Mouse (Mus musculus): ENCODE results near the gene Cmtm3. TPM values are rescaled to one million over a fixed set of nuclear protein-coding genes. Genes with fewer than 3 reads are reported as not detected.

Cmtm3 gene
- polyA plus RNA-seq, 1 experiment, result not detected

DNA sequence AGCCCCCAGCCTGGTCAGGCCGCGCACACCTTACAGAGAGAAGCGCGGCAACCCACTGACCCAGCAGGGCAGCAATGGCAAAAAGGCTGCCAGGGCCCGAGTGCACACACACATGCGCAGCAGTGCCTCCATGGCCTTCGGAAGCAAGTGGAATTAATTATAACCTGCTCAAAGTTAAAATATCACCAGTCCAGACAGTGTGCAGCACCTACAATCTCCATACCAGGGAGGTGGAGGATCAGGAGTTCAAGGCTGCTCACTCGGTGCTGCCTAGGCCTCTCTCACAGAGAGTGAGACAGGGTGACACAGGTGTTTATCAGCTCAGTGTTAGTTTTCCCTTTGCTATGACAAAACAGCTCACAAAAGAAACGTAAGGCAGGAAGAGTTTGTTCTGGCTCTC is 26.5 kb downstream of the Cmtm3 start:
- H3K4me3 ChIP-seq (ENCODE audit: insufficient read depth, low read depth, low read length), result no peak overlapping the region
- TF ChIP-seq CTCF (IDR thresholded peaks at IDR 0.05; ENCODE audit: insufficient read depth, low read depth, low read length), result no peak
- no peak for TF ChIP-seq POLR2A (IDR thresholded peaks at IDR 0.05; ENCODE audit: insufficient read depth, low read depth, low read length)
- peaks cover 10% of the 10 kb centered on the region for H3K4me1 ChIP-seq (ENCODE audit: control insufficient read depth, insufficient read depth, low read length)
- H3K27ac ChIP-seq (ENCODE audit: insufficient read depth, low read depth, low read length), result no peak overlapping the region
- 80% methylated on average over 9 of the region's 9 CpGs for WGBS

DNA sequence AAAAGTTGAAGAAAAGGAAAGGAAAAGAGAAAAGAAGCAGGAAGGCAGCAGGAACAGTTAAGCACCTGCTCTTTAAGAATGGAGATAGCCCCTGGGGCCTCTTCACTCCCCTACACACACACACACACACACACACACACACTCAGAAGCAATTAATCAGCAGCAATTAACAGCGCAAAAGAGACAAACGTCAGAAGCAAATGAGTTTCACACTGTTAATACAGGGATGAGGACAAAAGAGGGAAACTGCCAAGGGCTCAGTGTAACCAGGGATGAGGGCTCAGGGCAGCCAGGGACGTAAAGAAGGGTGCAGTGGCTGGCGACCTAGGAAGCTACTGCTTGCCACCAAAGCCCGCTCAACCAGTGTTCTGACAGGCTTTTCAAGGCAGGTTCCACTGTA is 28.2 kb downstream of the Cmtm3 start:
- 41% methylated on average over 5 of the region's 5 CpGs for WGBS
- Histone ChIP-seq H3K4me1 (ENCODE audit: control insufficient read depth, insufficient read depth, low read length) (peaks cover 17% of the 10 kb centered on the region), H3K27ac (ENCODE audit: insufficient read depth, low read depth, low read length) (no peak overlapping the region), H3K4me3 (ENCODE audit: insufficient read depth, low read depth, low read length) (no peak overlapping the region)
- TF ChIP-seq POLR2A (IDR thresholded peaks at IDR 0.05; ENCODE audit: insufficient read depth, low read depth, low read length) (no peak), CTCF (IDR thresholded peaks at IDR 0.05; ENCODE audit: insufficient read depth, low read depth, low read length) (no peak)

DNA sequence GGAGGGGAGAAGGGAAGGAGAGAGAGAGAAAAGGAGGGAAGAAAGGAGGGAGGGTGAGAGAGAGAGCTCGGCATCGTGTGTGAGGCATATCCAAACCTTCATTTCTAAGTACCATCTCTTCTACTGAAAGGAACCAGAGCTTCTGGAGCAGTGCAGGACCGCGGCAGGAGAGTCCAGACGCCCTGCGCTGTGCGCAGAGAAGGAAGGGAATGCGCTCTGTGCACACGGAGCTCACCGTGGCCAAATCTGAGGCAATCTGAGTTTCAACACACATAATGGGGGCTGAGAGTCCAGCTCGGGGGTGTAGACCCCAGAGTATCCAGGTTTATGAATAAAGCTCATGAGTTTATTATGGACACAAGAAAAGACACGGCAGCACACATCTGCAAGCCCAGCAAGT is 30.4 kb downstream of the Cmtm3 start:
- no peak for TF ChIP-seq CTCF (IDR thresholded peaks at IDR 0.05; ENCODE audit: insufficient read depth, low read depth, low read length)
- TF ChIP-seq POLR2A (IDR thresholded peaks at IDR 0.05; ENCODE audit: insufficient read depth, low read depth, low read length), result no peak
- WGBS, result 42% methylated on average over 12 of the region's 12 CpGs
- Histone ChIP-seq H3K27ac (ENCODE audit: insufficient read depth, low read depth, low read length) (no peak overlapping the region), H3K4me3 (ENCODE audit: insufficient read depth, low read depth, low read length) (no peak overlapping the region), H3K4me1 (ENCODE audit: control insufficient read depth, insufficient read depth, low read length) (peaks cover 22% of the 10 kb centered on the region)

DNA sequence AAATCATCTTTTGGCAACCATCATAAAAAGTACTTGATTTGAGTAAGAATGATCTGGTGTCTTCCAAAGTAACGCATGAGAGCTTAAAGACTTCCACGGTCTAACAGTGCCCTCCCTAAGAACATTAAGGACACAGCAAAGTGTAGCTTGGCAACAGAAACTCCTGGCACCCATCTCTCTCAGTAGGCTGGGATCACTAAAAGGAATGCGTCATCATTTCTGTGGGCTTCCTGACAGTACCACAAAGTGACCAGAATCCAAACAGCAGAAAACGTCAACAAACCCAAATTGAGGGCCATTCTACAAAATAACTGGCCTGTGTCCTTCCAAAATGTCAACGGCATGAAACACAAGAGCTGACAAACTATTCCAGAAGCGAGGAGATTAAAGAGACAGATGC is 30.9 kb downstream of the Cmtm3 start:
- TF ChIP-seq POLR2A (IDR thresholded peaks at IDR 0.05; ENCODE audit: insufficient read depth, low read depth, low read length) (no peak), CTCF (IDR thresholded peaks at IDR 0.05; ENCODE audit: insufficient read depth, low read depth, low read length) (no peak)

DNA sequence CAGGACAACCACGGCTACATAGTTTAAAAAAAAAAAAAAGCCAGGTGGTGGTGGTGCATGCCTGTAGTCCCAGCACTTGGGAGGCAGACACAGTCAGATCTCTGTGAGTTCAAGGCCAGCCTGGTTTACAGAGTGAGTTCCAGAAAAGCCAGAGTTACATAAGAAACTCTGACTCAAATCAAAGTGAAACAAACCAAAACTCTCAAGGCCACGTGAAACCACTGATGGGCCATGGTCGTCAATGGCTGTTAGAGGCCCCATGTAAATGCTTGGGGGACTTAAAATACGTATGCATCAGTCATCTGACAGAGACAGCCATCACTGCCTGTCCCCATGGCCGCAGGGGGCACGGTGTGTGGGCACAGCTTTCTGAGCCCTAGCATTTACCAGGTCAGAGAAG is 31.9 kb downstream of the Cmtm3 start:
- WGBS, result 90% methylated on average over 6 of the region's 6 CpGs

More for the DNA sequence above, 30.9 kb downstream of the Cmtm3 start:
- Histone ChIP-seq H3K4me1 (ENCODE audit: control insufficient read depth, insufficient read depth, low read length) (peaks cover 25% of the 10 kb centered on the region), H3K27ac (ENCODE audit: insufficient read depth, low read depth, low read length) (no peak overlapping the region), H3K4me3 (ENCODE audit: insufficient read depth, low read depth, low read length) (no peak overlapping the region)
- WGBS, result 48% methylated on average over 6 of the region's 6 CpGs

DNA sequence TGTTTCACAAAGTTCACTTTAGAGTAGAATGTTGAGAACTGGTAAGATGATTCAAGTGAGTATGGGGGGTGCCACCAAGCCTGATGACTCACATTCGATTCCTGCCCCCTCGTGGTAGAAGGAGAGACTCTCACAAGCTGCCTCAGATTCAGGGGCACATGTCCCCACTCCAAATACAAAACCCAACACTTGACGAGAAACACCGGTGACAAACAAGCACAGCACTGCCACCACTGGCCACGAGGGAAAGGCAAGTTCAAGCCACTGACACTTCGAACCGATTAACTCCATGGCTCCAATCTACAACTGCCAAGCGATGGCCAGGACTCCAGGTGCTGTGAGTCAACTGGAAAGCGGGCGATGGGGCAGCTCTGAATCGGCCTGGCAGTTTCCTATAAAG is 34.6 kb downstream of the Cmtm3 start:
- TF ChIP-seq POLR2A (IDR thresholded peaks at IDR 0.05; ENCODE audit: insufficient read depth, low read depth, low read length) (no peak), CTCF (IDR thresholded peaks at IDR 0.05; ENCODE audit: insufficient read depth, low read depth, low read length) (no peak)
- Histone ChIP-seq H3K4me1 (ENCODE audit: control insufficient read depth, insufficient read depth, low read length) (peaks cover 29% of the 10 kb centered on the region), H3K27ac (ENCODE audit: insufficient read depth, low read depth, low read length) (no peak overlapping the region), H3K4me3 (ENCODE audit: insufficient read depth, low read depth, low read length) (no peak overlapping the region)
- WGBS, result 66% methylated on average over 11 of the region's 11 CpGs

More for the DNA sequence above, 31.9 kb downstream of the Cmtm3 start:
- TF ChIP-seq POLR2A (IDR thresholded peaks at IDR 0.05; ENCODE audit: insufficient read depth, low read depth, low read length) (no peak), CTCF (IDR thresholded peaks at IDR 0.05; ENCODE audit: insufficient read depth, low read depth, low read length) (no peak)
- Histone ChIP-seq H3K27ac (ENCODE audit: insufficient read depth, low read depth, low read length) (no peak overlapping the region), H3K4me3 (ENCODE audit: insufficient read depth, low read depth, low read length) (no peak overlapping the region), H3K4me1 (ENCODE audit: control insufficient read depth, insufficient read depth, low read length) (peaks cover 33% of the 10 kb centered on the region)

DNA sequence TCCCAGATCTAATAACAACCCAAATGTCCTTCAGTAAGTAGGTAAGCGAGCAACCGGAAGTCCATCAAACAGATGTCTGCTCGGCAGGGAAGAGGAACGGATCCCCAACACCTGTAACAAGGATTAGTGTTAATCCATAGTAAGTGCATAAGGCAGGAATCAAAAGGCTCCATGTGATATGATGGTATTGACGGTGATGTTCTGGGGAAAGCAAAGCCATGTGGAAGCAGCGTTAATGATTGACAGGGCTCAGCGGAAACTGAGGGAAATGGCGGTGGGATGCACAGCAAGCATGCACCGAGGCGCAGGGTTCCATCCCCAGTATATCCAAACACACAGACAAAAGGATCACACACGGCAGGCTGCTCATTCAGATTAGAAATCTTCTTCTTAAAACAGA is 35.1 kb downstream of the Cmtm3 start:
- no peak overlapping the region for H3K27ac ChIP-seq (ENCODE audit: insufficient read depth, low read depth, low read length)
- 86% methylated on average over 11 of the region's 11 CpGs for WGBS
- TF ChIP-seq CTCF (IDR thresholded peaks at IDR 0.05; ENCODE audit: insufficient read depth, low read depth, low read length) (no peak), POLR2A (IDR thresholded peaks at IDR 0.05; ENCODE audit: insufficient read depth, low read depth, low read length) (no peak)

DNA sequence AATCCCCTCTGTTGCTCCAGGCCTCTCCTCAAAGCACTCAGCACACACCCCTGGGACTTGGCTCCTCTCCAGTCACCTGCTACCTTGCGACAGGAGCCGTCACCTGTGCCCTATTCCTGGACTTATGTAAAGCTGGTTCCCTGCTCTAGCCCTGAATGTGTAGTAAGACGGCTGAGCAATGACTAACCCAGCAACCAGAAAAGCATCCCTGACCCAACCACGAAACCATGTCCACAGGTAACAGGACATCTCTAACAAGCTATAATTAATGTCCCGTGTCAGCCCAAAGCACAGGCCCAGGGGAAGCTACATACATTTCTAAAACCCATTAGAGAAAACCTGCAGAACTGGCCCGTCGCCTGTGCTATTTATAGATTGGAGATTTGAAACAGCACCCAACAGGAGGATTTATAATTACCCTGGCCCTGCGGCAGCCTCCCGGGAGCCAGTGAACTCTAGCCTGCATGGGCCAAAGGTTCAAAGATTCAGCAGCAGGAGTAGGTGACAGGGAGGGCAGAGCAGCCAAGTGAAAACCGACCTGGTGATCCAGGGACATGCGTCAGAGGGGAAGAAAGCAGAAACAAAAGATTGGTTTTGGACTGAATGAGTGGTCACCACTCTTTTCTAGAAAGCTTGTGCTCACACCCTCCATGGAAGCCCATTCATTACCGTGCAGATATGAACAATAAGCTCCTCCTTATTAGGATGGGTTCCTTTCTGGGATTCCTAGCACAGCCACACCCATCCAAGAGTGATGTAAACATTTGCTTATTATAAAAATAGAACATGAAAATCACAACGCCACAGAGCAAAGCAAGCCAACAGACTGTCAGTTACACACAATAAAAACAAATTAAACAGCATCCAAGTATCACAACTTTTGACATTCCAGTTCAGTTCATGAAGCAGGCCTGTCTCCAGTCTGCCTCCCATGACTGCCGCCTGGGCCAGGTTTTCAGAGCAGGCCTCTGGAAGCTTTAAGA is 35.9 kb downstream of the Cmtm3 start:
- H3K27ac ChIP-seq (ENCODE audit: insufficient read depth, low read depth, low read length), result no peak overlapping the region
- H3K4me3 ChIP-seq (ENCODE audit: insufficient read depth, low read depth, low read length), result no peak overlapping the region
- TF ChIP-seq POLR2A (IDR thresholded peaks at IDR 0.05; ENCODE audit: insufficient read depth, low read depth, low read length), result no peak
- 48% methylated on average over 14 of the region's 14 CpGs for WGBS
- peaks cover 27% of the 10 kb centered on the region for H3K4me1 ChIP-seq (ENCODE audit: control insufficient read depth, insufficient read depth, low read length)

More for the DNA sequence above, 35.1 kb downstream of the Cmtm3 start:
- H3K4me1 ChIP-seq (ENCODE audit: control insufficient read depth, insufficient read depth, low read length), result peaks cover 29% of the 10 kb centered on the region
- no peak overlapping the region for H3K4me3 ChIP-seq (ENCODE audit: insufficient read depth, low read depth, low read length)

DNA sequence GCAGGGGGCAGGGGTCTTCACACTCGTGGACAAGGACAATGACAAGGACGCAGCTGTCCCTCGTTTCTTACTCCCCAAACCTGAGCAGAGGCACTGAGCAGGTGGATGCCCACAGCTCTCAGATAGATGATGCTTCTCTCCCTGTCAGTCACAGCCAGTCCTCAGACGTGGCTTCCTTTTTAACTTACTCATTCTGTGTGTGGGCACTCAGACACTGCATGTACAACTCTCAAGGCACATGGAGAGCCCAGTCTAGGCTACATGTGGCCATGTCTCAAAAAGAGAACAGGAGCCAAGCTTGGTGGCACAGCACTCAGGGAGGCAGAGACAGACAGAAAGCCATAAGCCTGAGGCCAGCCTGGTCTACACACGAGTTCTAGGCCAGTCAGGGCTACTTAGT is 36.7 kb downstream of the Cmtm3 start:
- 67% methylated on average over 5 of the region's 5 CpGs for WGBS

More for the DNA sequence above, 36.7 kb downstream of the Cmtm3 start:
- Histone ChIP-seq H3K4me1 (ENCODE audit: control insufficient read depth, insufficient read depth, low read length) (peaks cover 33% of the 10 kb centered on the region), H3K4me3 (ENCODE audit: insufficient read depth, low read depth, low read length) (no peak overlapping the region), H3K27ac (ENCODE audit: insufficient read depth, low read depth, low read length) (no peak overlapping the region)
- TF ChIP-seq POLR2A (IDR thresholded peaks at IDR 0.05; ENCODE audit: insufficient read depth, low read depth, low read length), result no peak
- TF ChIP-seq CTCF (IDR thresholded peaks at IDR 0.05; ENCODE audit: insufficient read depth, low read depth, low read length), result no peak
